Mouse (Mus musculus): Measurements from ENCODE around the gene Khnyn.

Khnyn gene

GRCm38 (mm10) chr14:55913406-55913805 lies 28.7 kb downstream of the Khnyn start:
- in situ Hi-C loops (cut with MboI; ENCODE audit: low sequenced_read_pairs): no loop called here

GRCm38 (mm10) chr14:55918240-55919082 lies 33.7 kb downstream of the Khnyn start:
- in situ Hi-C loops (cut with MboI; ENCODE audit: low sequenced_read_pairs): loop anchor here (5.0 kb wide), 1 partner anchor 41 kb away; no protein-coding TSS in a partner anchor

- in situ Hi-C loops (cut with MboI; ENCODE audit: low sequenced_read_pairs): loop anchor here (10.0 kb wide), 1 partner anchor 108 kb away; no protein-coding TSS in a partner anchor
These were observed 37.9 kb downstream of the Khnyn start for GRCm38 (mm10) chr14:55922475-55923232.

- in situ Hi-C loops (cut with MboI; ENCODE audit: low sequenced_read_pairs): loop anchor here (10.0 kb wide), 1 partner anchor 112 kb away; no protein-coding TSS in a partner anchor
These were observed 42.1 kb downstream of the Khnyn start for GRCm38 (mm10) chr14:55926847-55927246.

GRCm38 (mm10) chr14:55929263-55929997 lies 44.7 kb downstream of the Khnyn start:
- in situ Hi-C loops (cut with MboI; ENCODE audit: low sequenced_read_pairs): loop anchor here (10.0 kb wide), 1 partner anchor 115 kb away; no protein-coding TSS in a partner anchor

GRCm38 (mm10) chr14:55933586-55933985 lies 48.8 kb downstream of the Khnyn start:
- in situ Hi-C loops (cut with MboI; ENCODE audit: low sequenced_read_pairs): no loop called here

GRCm38 (mm10) chr14:55940070-55940800 lies 55.5 kb downstream of the Khnyn start:
- in situ Hi-C loops (cut with MboI; ENCODE audit: low sequenced_read_pairs): no loop called here

- in situ Hi-C loops (cut with MboI; ENCODE audit: low sequenced_read_pairs): no loop called here
These were observed 58.9 kb downstream of the Khnyn start for GRCm38 (mm10) chr14:55943601-55944000.

- in situ Hi-C loops (cut with MboI; ENCODE audit: low sequenced_read_pairs): no loop called here
These were observed 59.8 kb downstream of the Khnyn start, which contains the start of gene Cma1 for GRCm38 (mm10) chr14:55944575-55944974. Gene Cma1 (minus strand): TSS chr14:55944675.

GRCm38 (mm10) chr14:55946269-55946969 lies 61.7 kb downstream of the Khnyn start:
- in situ Hi-C loops (cut with MboI; ENCODE audit: low sequenced_read_pairs): no loop called here
